Mouse (Mus musculus): ENCODE data around the gene Grhpr. TPM values are rescaled to one million over a fixed set of nuclear protein-coding genes. Genes with fewer than 3 reads are reported as not detected.
A peak's percentile ranks its signal among the peaks of the same experiment; 100 is the strongest.

Gene Grhpr
- polyA plus RNA-seq, 1 experiment from 2014 or later = 124 TPM

GRCm38 (mm10) chr4:45010806-45011415 is 29.7 kb downstream of the Grhpr start:
- peak overlapping the region; percentile 98; the same call in 1 of the 2 replicates for H3K27ac ChIP-seq (ENCODE audit: low read length)
- H3K4me2 ChIP-seq (replicated peaks; ENCODE audit: low read depth, low read length) = peak overlapping the region; percentile 66
- H3K9me3 ChIP-seq (ENCODE audit: low read length) = no peaks in the 10 kb centered on the region
- peaks cover 24% of the 10 kb centered on the region for H3K4me1 ChIP-seq (ENCODE audit: insufficient read depth, low read length)
- no peaks in the 10 kb centered on the region for H3K36me3 ChIP-seq (ENCODE audit: insufficient read depth, low read length)
- H3K27me3 ChIP-seq (ENCODE audit: insufficient read depth, low read length) = no peaks in the 10 kb centered on the region
- peak overlapping the region; percentile 94 for H3K9ac ChIP-seq (replicated peaks; ENCODE audit: low read length)
- no peak for ATAC-seq (ENCODE audit: low FRiP score, low TSS enrichment)
- WGBS = 9% methylated on average over 11 of the region's 11 CpGs
- H3K4me3 ChIP-seq (ENCODE audit: low read length) = peak overlapping the region; percentile 82

- H3K27me3 ChIP-seq (ENCODE audit: insufficient read depth, low read length) = no peaks in the 10 kb centered on the region
- peak overlapping the region; percentile 94 for H3K9ac ChIP-seq (replicated peaks; ENCODE audit: low read length)
- no peaks in the 10 kb centered on the region for H3K36me3 ChIP-seq (ENCODE audit: insufficient read depth, low read length)
- ATAC-seq (ENCODE audit: low FRiP score, low TSS enrichment) = peak; percentile 82
- H3K27ac ChIP-seq (ENCODE audit: low read length) = peak overlapping the region; percentile 98
- H3K4me2 ChIP-seq (replicated peaks; ENCODE audit: low read depth, low read length) = peak overlapping the region; percentile 66
- WGBS = 0% methylated on average over 31 of the region's 31 CpGs
- no peaks in the 10 kb centered on the region for H3K9me3 ChIP-seq (ENCODE audit: low read length)
- peak overlapping the region; percentile 82 for H3K4me3 ChIP-seq (ENCODE audit: low read length)
- H3K4me1 ChIP-seq (ENCODE audit: insufficient read depth, low read length) = peaks cover 24% of the 10 kb centered on the region
These were observed 30.4 kb downstream of the Grhpr start for GRCm38 (mm10) chr4:45011581-45012104.

GRCm38 (mm10) chr4:45012105-45012975 is 31.1 kb downstream of the Grhpr start, which contains the start of gene Zbtb5:
Gene Zbtb5 (minus strand): TSS chr4:45012412.
- Histone ChIP-seq H3K27me3 (ENCODE audit: insufficient read depth, low read length) (no peaks in the 10 kb centered on the region), H3K9ac (replicated peaks; ENCODE audit: low read length) (peak within 1 kb of the TSS; percentile 94), H3K4me1 (ENCODE audit: insufficient read depth, low read length) (peaks cover 24% of the 10 kb centered on the region), H3K9me3 (ENCODE audit: low read length) (no peaks in the 10 kb centered on the region), H3K4me2 (replicated peaks; ENCODE audit: low read depth, low read length) (peak within 1 kb of the TSS; percentile 85), H3K36me3 (ENCODE audit: insufficient read depth, low read length) (no peaks in the 10 kb centered on the region), H3K4me3 (ENCODE audit: low read length) (peak within 1 kb of the TSS; percentile 82), H3K27ac (ENCODE audit: low read length) (peak within 1 kb of the TSS; percentile 98)
- peak; percentile 98 for ATAC-seq (ENCODE audit: low FRiP score, low TSS enrichment)
- under 1% methylated on average over 59 of the region's 63 CpGs for WGBS

- peaks cover 24% of the 10 kb centered on the region for H3K4me1 ChIP-seq (ENCODE audit: insufficient read depth, low read length)
- no peaks in the 10 kb centered on the region for H3K9me3 ChIP-seq (ENCODE audit: low read length)
- no peaks in the 10 kb centered on the region for H3K27me3 ChIP-seq (ENCODE audit: insufficient read depth, low read length)
- peak overlapping the region; percentile 57 for H3K4me3 ChIP-seq (ENCODE audit: low read length)
- peak overlapping the region; percentile 59 for H3K27ac ChIP-seq (ENCODE audit: low read length)
- 3% methylated on average over 13 of the region's 13 CpGs for WGBS
- H3K4me2 ChIP-seq (replicated peaks; ENCODE audit: low read depth, low read length) = peak overlapping the region; percentile 85
- ATAC-seq (ENCODE audit: low FRiP score, low TSS enrichment) = no peak
- H3K9ac ChIP-seq (replicated peaks; ENCODE audit: low read length) = peak overlapping the region; percentile 71
- no peaks in the 10 kb centered on the region for H3K36me3 ChIP-seq (ENCODE audit: insufficient read depth, low read length)
These were observed 31.8 kb downstream of the Grhpr start for GRCm38 (mm10) chr4:45013031-45013431.

GRCm38 (mm10) chr4:45013537-45013936 is 32.3 kb downstream of the Grhpr start:
- 0% methylated on average over 2 of the region's 2 CpGs for WGBS
- peak overlapping the region; percentile 57 for H3K4me3 ChIP-seq (ENCODE audit: low read length)
- H3K9ac ChIP-seq (replicated peaks; ENCODE audit: low read length) = peak overlapping the region; percentile 71
- peak overlapping the region; percentile 59; the same call in 1 of the 2 replicates for H3K27ac ChIP-seq (ENCODE audit: low read length)
- H3K4me1 ChIP-seq (ENCODE audit: insufficient read depth, low read length) = peaks cover 24% of the 10 kb centered on the region
- no peaks in the 10 kb centered on the region for H3K9me3 ChIP-seq (ENCODE audit: low read length)
- H3K27me3 ChIP-seq (ENCODE audit: insufficient read depth, low read length) = no peaks in the 10 kb centered on the region
- ATAC-seq (ENCODE audit: low FRiP score, low TSS enrichment) = no peak
- H3K36me3 ChIP-seq (ENCODE audit: insufficient read depth, low read length) = no peaks in the 10 kb centered on the region
- peak overlapping the region; percentile 85 for H3K4me2 ChIP-seq (replicated peaks; ENCODE audit: low read depth, low read length)

- no peak overlapping the region for H3K9ac ChIP-seq (replicated peaks; ENCODE audit: low read length)
- H3K27me3 ChIP-seq (ENCODE audit: insufficient read depth, low read length) = no peaks in the 10 kb centered on the region
- peaks cover 27% of the 10 kb centered on the region for H3K4me1 ChIP-seq (ENCODE audit: insufficient read depth, low read length)
- H3K36me3 ChIP-seq (ENCODE audit: insufficient read depth, low read length) = no peaks in the 10 kb centered on the region
- 7% methylated on average over 3 of the region's 3 CpGs for WGBS
- no peak overlapping the region for H3K4me2 ChIP-seq (replicated peaks; ENCODE audit: low read depth, low read length)
- ATAC-seq (ENCODE audit: low FRiP score, low TSS enrichment) = no peak
- no peak overlapping the region for H3K27ac ChIP-seq (ENCODE audit: low read length)
- no peak overlapping the region for H3K4me3 ChIP-seq (ENCODE audit: low read length)
- H3K9me3 ChIP-seq (ENCODE audit: low read length) = no peaks in the 10 kb centered on the region
These were observed 34.4 kb downstream of the Grhpr start for GRCm38 (mm10) chr4:45015615-45016014.

- H3K27ac ChIP-seq (ENCODE audit: low read length) = no peak within 1 kb of the TSS
- 0 out of 2 replicates have a peak, but pooled peaks cover 4% of the 10 kb centered on the region for H3K36me3 ChIP-seq (ENCODE audit: insufficient read depth, low read length)
- peaks cover 18% of the 10 kb centered on the region for H3K4me1 ChIP-seq (ENCODE audit: insufficient read depth, low read length)
- ATAC-seq (ENCODE audit: low FRiP score, low TSS enrichment) = peak; percentile 92
- H3K4me3 ChIP-seq (ENCODE audit: low read length) = peak within 1 kb of the TSS; percentile 67
- WGBS = under 1% methylated on average over 29 of the region's 29 CpGs
- peak within 1 kb of the TSS; percentile 94 for H3K4me2 ChIP-seq (replicated peaks; ENCODE audit: low read depth, low read length)
- H3K27me3 ChIP-seq (ENCODE audit: insufficient read depth, low read length) = no peaks in the 10 kb centered on the region
- peak within 1 kb of the TSS; percentile 67 for H3K9ac ChIP-seq (replicated peaks; ENCODE audit: low read length)
- no peaks in the 10 kb centered on the region for H3K9me3 ChIP-seq (ENCODE audit: low read length)
These were observed 37.3 kb downstream of the Grhpr start, which contains the start of gene Polr1e for GRCm38 (mm10) chr4:45018452-45018980. Gene Polr1e (plus strand): TSS chr4:45018583.

GRCm38 (mm10) chr4:45019009-45019408 is 37.8 kb downstream of the Grhpr start:
- Histone ChIP-seq H3K27ac (ENCODE audit: low read length) (no peak overlapping the region), H3K27me3 (ENCODE audit: insufficient read depth, low read length) (no peaks in the 10 kb centered on the region)
- WGBS = under 1% methylated on average over 14 of the region's 14 CpGs

GRCm38 (mm10) chr4:45026459-45026858 is 45.3 kb downstream of the Grhpr start:
- Histone ChIP-seq H3K4me3 (ENCODE audit: low read length) (no peak overlapping the region), H3K9me3 (ENCODE audit: low read length) (no peaks in the 10 kb centered on the region), H3K4me1 (ENCODE audit: insufficient read depth, low read length) (no peaks in the 10 kb centered on the region), H3K4me2 (replicated peaks; ENCODE audit: low read depth, low read length) (no peak overlapping the region), H3K36me3 (ENCODE audit: insufficient read depth, low read length) (peaks cover 37% of the 10 kb centered on the region), H3K27me3 (ENCODE audit: insufficient read depth, low read length) (no peaks in the 10 kb centered on the region), H3K27ac (ENCODE audit: low read length) (no peak overlapping the region), H3K9ac (replicated peaks; ENCODE audit: low read length) (no peak overlapping the region)
- 89% methylated on average over 4 of the region's 4 CpGs for WGBS
- ATAC-seq (ENCODE audit: low FRiP score, low TSS enrichment) = no peak

More at GRCm38 (mm10) chr4:45019009-45019408, 37.8 kb downstream of the Grhpr start:
- Histone ChIP-seq H3K36me3 (ENCODE audit: insufficient read depth, low read length) (peaks cover 9% of the 10 kb centered on the region; the same call in 1 of the 2 replicates), H3K4me1 (ENCODE audit: insufficient read depth, low read length) (peaks cover 13% of the 10 kb centered on the region), H3K4me3 (ENCODE audit: low read length) (peak overlapping the region; percentile 67), H3K9ac (replicated peaks; ENCODE audit: low read length) (peak overlapping the region; percentile 67), H3K9me3 (ENCODE audit: low read length) (no peaks in the 10 kb centered on the region), H3K4me2 (replicated peaks; ENCODE audit: low read depth, low read length) (peak overlapping the region; percentile 94)
- ATAC-seq (ENCODE audit: low FRiP score, low TSS enrichment) = peak; percentile 21; the same call in 1 of the 2 replicates
